ENCODE assay signal across 8 mouse cellular contexts in genomic region chr9:65128123-65128815, GRCm38 (mm10). TPM values are rescaled to one million over a fixed set of nuclear protein-coding genes. Genes with fewer than 3 reads are reported as not detected.
DNase-seq lines count a peak whose midpoint lies in the region; ATAC-seq and TF ChIP-seq lines count a peak whose summit lies in the region.

No protein-coding gene starts in this region.

- 15% methylated on average over 25 of the region's 25 CpGs for WGBS in heart, embryonic 15.5 days
- 16% methylated on average over 25 of the region's 25 CpGs for WGBS in heart, embryonic 16.5 days
- WGBS in limb, embryonic 14.5 days: 12% methylated on average over 25 of the region's 25 CpGs
- 17% methylated on average over 25 of the region's 25 CpGs for WGBS in midbrain, postnatal 0 days

- peaks cover 17% of the 10 kb centered on the region for H3K27me3 ChIP-seq in heart, embryonic 15.5 days
- H3K27me3 ChIP-seq in heart, embryonic 16.5 days (ENCODE audit: control insufficient read depth, insufficient read depth, low read length): peaks cover 5% of the 10 kb centered on the region
- no peaks in the 10 kb centered on the region for H3K27me3 ChIP-seq in limb, embryonic 14.5 days (ENCODE audit: control insufficient read depth, insufficient read depth, low read length)
- H3K27me3 ChIP-seq in midbrain, postnatal 0 days (ENCODE audit: insufficient read depth, low read length): no peaks in the 10 kb centered on the region

- no peak for DNase-seq in heart, postnatal 25 days (ENCODE audit: low spot score)
- peak; percentile 71 to 75 for DNase-seq in adrenal gland, postnatal 36 days
- no peak for DNase-seq in limb, embryonic 14.5 days (ENCODE audit: low spot score)
- peak; percentile 52 for DNase-seq in midbrain, postnatal 0 days (ENCODE audit: low spot score)
- DNase-seq in yolk sac, embryonic 10.5 days (ENCODE audit: low spot score): peak; percentile 50
- DNase-seq in layer of hippocampus, adult 8-10 months (ENCODE audit: low spot score in 2 of 2): no peak

- no peaks in the 10 kb centered on the region for H3K9me3 ChIP-seq in heart, embryonic 15.5 days (replicated peaks)
- no peaks in the 10 kb centered on the region for H3K9me3 ChIP-seq in heart, embryonic 16.5 days (replicated peaks; ENCODE audit: control insufficient read depth, low read length)
- no peaks in the 10 kb centered on the region for H3K9me3 ChIP-seq in limb, embryonic 14.5 days (ENCODE audit: control insufficient read depth, low read length)
- H3K9me3 ChIP-seq in midbrain, postnatal 0 days (ENCODE audit: low read length): no peaks in the 10 kb centered on the region

- H3K4me1 ChIP-seq in heart, embryonic 15.5 days (replicated peaks): peaks cover 13% of the 10 kb centered on the region
- peaks cover 5% of the 10 kb centered on the region; the same call in 1 of the 2 replicates for H3K4me1 ChIP-seq in heart, embryonic 16.5 days (ENCODE audit: control insufficient read depth, insufficient read depth, low read length)
- peaks cover 4% of the 10 kb centered on the region; the same call in 1 of the 2 replicates for H3K4me1 ChIP-seq in limb, embryonic 14.5 days (ENCODE audit: control insufficient read depth, insufficient read depth, low read length)
- H3K4me1 ChIP-seq in midbrain, postnatal 0 days (ENCODE audit: insufficient read depth, low read length): no peaks in the 10 kb centered on the region

- TF ChIP-seq POLR2A in limb, embryonic 14.5 days (IDR thresholded peaks at IDR 0.05; ENCODE audit: borderline replicate concordance, extremely low read depth, insufficient read depth, insufficient read length): no peak

- peak; percentile 63 for TF ChIP-seq CTCF in midbrain, postnatal 0 days (IDR thresholded peaks at IDR 0.05)

- H3K4me2 ChIP-seq in heart, embryonic 15.5 days: peak overlapping the region; percentile 60
- H3K4me2 ChIP-seq in heart, embryonic 16.5 days (ENCODE audit: low read depth, low read length): peak overlapping the region; percentile 62
- H3K4me2 ChIP-seq in limb, embryonic 14.5 days (replicated peaks; ENCODE audit: low read depth, low read length, severe bottlenecking): peak overlapping the region; percentile 4; the same call in 1 of the 2 replicates
- no peak overlapping the region for H3K4me2 ChIP-seq in midbrain, postnatal 0 days (ENCODE audit: low read depth, low read length, poor library complexity, severe bottlenecking)

- no peak overlapping the region for H3K27ac ChIP-seq in heart, embryonic 15.5 days
- no peak overlapping the region for H3K27ac ChIP-seq in heart, embryonic 16.5 days (ENCODE audit: low read length)
- H3K27ac ChIP-seq in limb, embryonic 14.5 days (replicated peaks; ENCODE audit: low read depth, low read length): no peak overlapping the region
- H3K27ac ChIP-seq in midbrain, postnatal 0 days (ENCODE audit: low read depth, low read length): no peak overlapping the region

- intact Hi-C loops in heart, postnatal 25 days (cut with DNase I): no loop called here

- peak overlapping the region; percentile 35 for H3K4me3 ChIP-seq in heart, embryonic 15.5 days
- peak overlapping the region; percentile 31 for H3K4me3 ChIP-seq in heart, embryonic 16.5 days (ENCODE audit: low read length)
- H3K4me3 ChIP-seq in limb, embryonic 14.5 days (replicated peaks; ENCODE audit: low read length): no peak overlapping the region
- no peak overlapping the region for H3K4me3 ChIP-seq in midbrain, postnatal 0 days (ENCODE audit: low read depth, low read length)

- H3K9ac ChIP-seq in heart, embryonic 15.5 days: no peak overlapping the region
- H3K9ac ChIP-seq in heart, embryonic 16.5 days (ENCODE audit: low read length): peak overlapping the region; percentile 12
- H3K9ac ChIP-seq in limb, embryonic 14.5 days (ENCODE audit: low read depth, low read length, severe bottlenecking): no peak overlapping the region
- no peak overlapping the region for H3K9ac ChIP-seq in midbrain, postnatal 0 days (replicated peaks; ENCODE audit: low read length, poor library complexity, severe bottlenecking)

- peak; percentile 50; the same call in 1 of the 2 replicates for ATAC-seq in heart, embryonic 15.5 days (replicated peaks; ENCODE audit: insufficient number of reproducible peaks, insufficient read depth, low FRiP score, low read depth)
- ATAC-seq in heart, embryonic 16.5 days (replicated peaks; ENCODE audit: extremely low read depth, insufficient read depth, low FRiP score): no peak
- 0 out of 2 replicates have a peak, but pooled peaks have one; percentile 20 for ATAC-seq in limb, embryonic 14.5 days (ENCODE audit: low FRiP score, low read depth)
- 0 out of 2 replicates have a peak, but pooled peaks have one; percentile 25 for ATAC-seq in midbrain, postnatal 0 days (ENCODE audit: low FRiP score)

- no peaks in the 10 kb centered on the region for H3K36me3 ChIP-seq in heart, embryonic 15.5 days
- no peaks in the 10 kb centered on the region for H3K36me3 ChIP-seq in heart, embryonic 16.5 days (ENCODE audit: control insufficient read depth, insufficient read depth)
- H3K36me3 ChIP-seq in limb, embryonic 14.5 days (ENCODE audit: control insufficient read depth, insufficient read depth, low read length): peaks cover 53% of the 10 kb centered on the region
- H3K36me3 ChIP-seq in midbrain, postnatal 0 days (ENCODE audit: insufficient read depth, low read length): peaks cover 32% of the 10 kb centered on the region

RNA-seq across cellular contexts. Expression of gene Igdcc3, which starts 12.7 kb away (rescaled TPM):
- 0.19 and 0.71 TPM in 2 replicates for polyA plus RNA-seq in heart, embryonic 15.5 days (2015; fragmentation: Nextera tagmentation; extraction: Ambion mirVana)
- total RNA-seq in heart, postnatal 25 days (2021): under 1 TPM in 1 of 2 experiments, not detected in 1; 0.08 TPM
- total RNA-seq in adrenal gland, postnatal 36 days (2021): 1 to 10 TPM; 1.2 to 1.9 TPM
- 0.17 and 0.30 TPM in 2 replicates for polyA plus RNA-seq in heart, embryonic 16.5 days (2015; fragmentation: Nextera tagmentation; extraction: Ambion mirVana)
- 1.2 and 1.4 TPM in 2 replicates for polyA plus RNA-seq in limb, embryonic 14.5 days (2012; rRNA removed)
- 1.0 and 1.1 TPM in 2 replicates for polyA plus RNA-seq in limb, embryonic 14.5 days (2014; fragmentation: Nextera tagmentation; extraction: Ambion mirVana)
- total RNA-seq in midbrain, postnatal 0 days (2014; rRNA removed): 5.3 and 7.7 TPM in 2 replicates
- polyA plus RNA-seq in midbrain, postnatal 0 days (2015; fragmentation: Nextera tagmentation; extraction: Ambion mirVana): 6.4 and 6.6 TPM in 2 replicates
- total RNA-seq in layer of hippocampus, adult 8-10 months (2022): 1 to 10 TPM; 2.3 to 3.2 (median 2.5) TPM

RNA-seq across cellular contexts. Expression of gene Igdcc4, which starts 27.0 kb away (rescaled TPM):
- 9.1 and 13.0 TPM in 2 replicates for polyA plus RNA-seq in heart, embryonic 15.5 days (2015; fragmentation: Nextera tagmentation; extraction: Ambion mirVana)
- 10 to 100 TPM in 1 of 2 experiments, 1 to 10 TPM in 1; 8.9 to 10.3 TPM for total RNA-seq in heart, postnatal 25 days (2021)
- 10 to 100 TPM; 31.8 to 32.6 TPM for total RNA-seq in adrenal gland, postnatal 36 days (2021)
- 8.1 and 10.8 TPM in 2 replicates for polyA plus RNA-seq in heart, embryonic 16.5 days (2015; fragmentation: Nextera tagmentation; extraction: Ambion mirVana)
- polyA plus RNA-seq in limb, embryonic 14.5 days (2012; rRNA removed): 71.0 and 90.7 TPM in 2 replicates
- 47.5 and 48.5 TPM in 2 replicates for polyA plus RNA-seq in limb, embryonic 14.5 days (2014; fragmentation: Nextera tagmentation; extraction: Ambion mirVana)
- total RNA-seq in midbrain, postnatal 0 days (2014; rRNA removed): 46.6 and 52.9 TPM in 2 replicates
- 11.1 and 11.9 TPM in 2 replicates for polyA plus RNA-seq in midbrain, postnatal 0 days (2015; fragmentation: Nextera tagmentation; extraction: Ambion mirVana)
- 10 to 100 TPM; 44.3 to 49.9 (median 46.7) TPM for total RNA-seq in layer of hippocampus, adult 8-10 months (2022)

Comparison
In these comparisons a context has a peak if more than half of its experiments do, and no peak if none do; other contexts are left out.
1. H3K4me3 ChIP-seq: peak in heart, embryonic 15.5 days (single experiment) and heart, embryonic 16.5 days (single experiment); none in limb, embryonic 14.5 days (single experiment) and midbrain, postnatal 0 days (single experiment).
2. DNase-seq: peak in adrenal gland, postnatal 36 days (2 of 2), midbrain, postnatal 0 days (single experiment) and yolk sac, embryonic 10.5 days (single experiment); none in heart, postnatal 25 days (single experiment), limb, embryonic 14.5 days (single experiment) and layer of hippocampus, adult 8-10 months (0 of 2).